Mouse (Mus musculus): ENCODE measurements around the gene Gm14137.

DNA sequence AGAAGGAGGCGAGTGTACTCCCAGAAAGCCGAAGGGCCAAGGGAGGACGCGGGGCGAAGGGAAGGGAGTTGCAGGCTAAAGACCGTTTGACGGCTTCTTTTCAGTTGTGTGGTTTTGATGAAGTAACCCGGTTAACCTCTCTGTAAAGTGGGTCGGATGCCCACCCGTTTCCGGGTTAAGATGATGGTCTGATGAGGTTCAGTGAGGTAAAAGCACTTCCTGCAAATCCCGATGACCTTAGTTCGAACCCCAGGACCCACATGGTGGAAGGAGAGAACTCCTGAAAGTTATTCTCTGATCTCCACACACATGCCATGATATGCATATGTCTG, 34.8 kb downstream of the Gm14137 start:
- no peak for TF ChIP-seq CTCF (IDR thresholded peaks at IDR 0.05; ENCODE audit: low read depth, low read length)
- no peak for TF ChIP-seq POLR2A (IDR thresholded peaks at IDR 0.05; ENCODE audit: insufficient read depth, low read length)
